Mouse (Mus musculus) bone marrow macrophage, adult 2 months (primary cell): ENCODE results near the gene Dock6.

ENCODE experiments used
- CTCF ChIP-seq: IDR thresholded peaks from 2 replicates; pipeline ENCODE4 v1.5.1; 2012; ENCODE audit warnings: low read depth, mild to moderate bottlenecking, low read length, moderate library complexity
- POLR2A ChIP-seq: IDR thresholded peaks from 2 replicates; pipeline ENCODE4 v1.6.1; 2012; ENCODE audit warnings: mild to moderate bottlenecking, low read depth, low read length, borderline replicate concordance

GRCm38 (mm10) chr9:21867726-21868125 is 15.3 kb upstream of the Dock6 start:
- TF ChIP-seq POLR2A (no peak), CTCF (no peak)
